Mouse (Mus musculus) embryonic facial prominence, embryonic 13.5 days (tissue): ENCODE results near the gene Nhlrc4. TPM values are rescaled to one million over a fixed set of nuclear protein-coding genes. Genes with fewer than 3 reads are reported as not detected.

Experiments used
- ATAC-seq: fragments of 200-750 bp; cut with Nextera tagmentation; 2 replicates; pipeline ENCODE4 v1.8.0; 2017; ENCODE audit warnings: low read depth; ENCODE audit not compliant: insufficient number of reproducible peaks, insufficient read depth, low FRiP score, low TSS enrichment
- H3K27ac ChIP-seq: fragments of 300-500 bp; sonication (generic); 2 replicates; pipeline ENCODE4 v1.5.1; 2015; ENCODE audit warnings: moderate library complexity, mild to moderate bottlenecking, inconsistent platforms
- H3K27me3 ChIP-seq: fragments of 300-500 bp; sonication (generic); 2 replicates; pipeline ENCODE4 v1.6.1; 2015; ENCODE audit warnings: mild to moderate bottlenecking, inconsistent platforms
- H3K36me3 ChIP-seq: fragments of 300-500 bp; sonication (generic); 2 replicates; pipeline ENCODE4 v1.6.1; 2015; ENCODE audit warnings: mild to moderate bottlenecking, inconsistent platforms
- H3K4me1 ChIP-seq: fragments of 300-500 bp; sonication (generic); 2 replicates; pipeline ENCODE4 v1.6.1; 2015; ENCODE audit warnings: inconsistent platforms
- H3K4me2 ChIP-seq: fragments of 300-500 bp; sonication (generic); 2 replicates; pipeline ENCODE4 v1.6.1; 2015; ENCODE audit warnings: moderate library complexity, mild to moderate bottlenecking, inconsistent platforms
- H3K4me3 ChIP-seq: fragments of 300-500 bp; sonication (generic); 2 replicates; pipeline ENCODE4 v1.5.1; 2015; ENCODE audit warnings: mild to moderate bottlenecking, inconsistent platforms
- H3K9ac ChIP-seq: fragments of 300-500 bp; sonication (generic); 2 replicates; pipeline ENCODE4 v1.6.1; 2015; ENCODE audit warnings: mild to moderate bottlenecking, inconsistent platforms
- H3K9me3 ChIP-seq: fragments of 300-500 bp; sonication (generic); 2 replicates; pipeline ENCODE4 v1.6.1; 2016; ENCODE audit warnings: inconsistent platforms
- WGBS: fragments of 180-500 bp; shearing (Covaris S2); methylation state at CpG from one replicate; pipeline ENCODE4 v1.1.7; 2015; ENCODE audit warnings: mixed read lengths; 5-methylcytosine and 5-hydroxymethylcytosine counted together
- polyA plus RNA-seq: library from polyadenylated mRNA; unstranded; fragments of >200 nt; fragmentation: Nextera tagmentation; extraction: Ambion mirVana; gene quantifications from 2 replicates; pipeline ENCODE4 v1.2.1, GENCODE M21; 2015

The Nhlrc4 gene
- polyA plus RNA-seq, 1 experiment from 2014 or later = not detected

GRCm38 (mm10) chr17:25945517-25946155 is 875 bp upstream of the Nhlrc4 start:
- H3K27ac ChIP-seq = no peak overlapping the region
- peaks cover 16% of the 10 kb centered on the region for H3K4me1 ChIP-seq
- ATAC-seq = no peak
- H3K4me3 ChIP-seq = no peak overlapping the region
- no peaks in the 10 kb centered on the region for H3K36me3 ChIP-seq
- H3K9me3 ChIP-seq = no peaks in the 10 kb centered on the region
- H3K4me2 ChIP-seq = no peak overlapping the region
- H3K27me3 ChIP-seq = peaks cover 11% of the 10 kb centered on the region
- WGBS = 72% methylated on average over 9 of the region's 9 CpGs
- no peak overlapping the region for H3K9ac ChIP-seq

GRCm38 (mm10) chr17:25943769-25944168 is 992 bp downstream of the Nhlrc4 start:
- Histone ChIP-seq H3K27ac (no peak overlapping the region), H3K4me1 (peaks cover 27% of the 10 kb centered on the region), H3K36me3 (0 out of 2 replicates have a peak, but pooled peaks cover 4% of the 10 kb centered on the region), H3K27me3 (no peaks in the 10 kb centered on the region), H3K4me3 (no peak overlapping the region), H3K4me2 (no peak overlapping the region), H3K9ac (no peak overlapping the region), H3K9me3 (no peaks in the 10 kb centered on the region)
- no peak for ATAC-seq
- WGBS = 72% methylated on average over 9 of the region's 9 CpGs

- Histone ChIP-seq H3K27me3 (no peaks in the 10 kb centered on the region), H3K36me3 (0 out of 2 replicates have a peak, but pooled peaks cover 6% of the 10 kb centered on the region), H3K4me3 (no peak overlapping the region), H3K4me2 (no peak overlapping the region), H3K4me1 (peaks cover 27% of the 10 kb centered on the region), H3K9me3 (no peaks in the 10 kb centered on the region), H3K9ac (no peak overlapping the region), H3K27ac (no peak overlapping the region)
- WGBS = 85% methylated on average over 3 of the region's 3 CpGs
- no peak for ATAC-seq
Observed at GRCm38 (mm10) chr17:25943221-25943620, 1.5 kb downstream of the Nhlrc4 start.

GRCm38 (mm10) chr17:25942597-25943151 is 2.1 kb downstream of the Nhlrc4 start:
- WGBS = 82% methylated on average over 2 of the region's 2 CpGs
- Histone ChIP-seq H3K36me3 (0 out of 2 replicates have a peak, but pooled peaks cover 7% of the 10 kb centered on the region), H3K9ac (no peak overlapping the region), H3K4me1 (peaks cover 27% of the 10 kb centered on the region), H3K27ac (no peak overlapping the region), H3K4me3 (no peak overlapping the region), H3K9me3 (no peaks in the 10 kb centered on the region), H3K27me3 (no peaks in the 10 kb centered on the region), H3K4me2 (no peak overlapping the region; the same call in 1 of the 2 replicates)
- ATAC-seq = no peak

- peaks cover 17% of the 10 kb centered on the region for H3K36me3 ChIP-seq
- peak overlapping the region; percentile 93 for H3K27ac ChIP-seq
- no peaks in the 10 kb centered on the region for H3K27me3 ChIP-seq
- H3K4me3 ChIP-seq = peak overlapping the region; percentile 79
- H3K4me2 ChIP-seq = peak overlapping the region; percentile 71
- 3% methylated on average over 54 of the region's 54 CpGs for WGBS
- peaks cover 27% of the 10 kb centered on the region for H3K4me1 ChIP-seq
- H3K9me3 ChIP-seq = no peaks in the 10 kb centered on the region
- ATAC-seq = peak; percentile 8; the same call in 1 of the 2 replicates
- peak overlapping the region; percentile 93 for H3K9ac ChIP-seq
Observed at GRCm38 (mm10) chr17:25941511-25942241, 3.1 kb downstream of the Nhlrc4 start.

GRCm38 (mm10) chr17:25934526-25934925 is 10.2 kb downstream of the Nhlrc4 start:
- Histone ChIP-seq H3K4me2 (no peak overlapping the region), H3K36me3 (peaks cover 84% of the 10 kb centered on the region)
- WGBS = 92% methylated on average over 1 of the region's 1 CpGs

GRCm38 (mm10) chr17:25925348-25925747 is 19.4 kb downstream of the Nhlrc4 start:
- no peaks in the 10 kb centered on the region for H3K27me3 ChIP-seq
- no peaks in the 10 kb centered on the region for H3K9me3 ChIP-seq
- H3K9ac ChIP-seq = no peak overlapping the region
- H3K27ac ChIP-seq = no peak overlapping the region
- 0 out of 2 replicates have a peak, but pooled peaks cover 4% of the 10 kb centered on the region for H3K4me1 ChIP-seq
- H3K4me3 ChIP-seq = no peak overlapping the region
- WGBS = 85% methylated on average over 2 of the region's 2 CpGs
- peaks cover 45% of the 10 kb centered on the region for H3K36me3 ChIP-seq
- H3K4me2 ChIP-seq = no peak overlapping the region
- ATAC-seq = no peak

More at GRCm38 (mm10) chr17:25934526-25934925, 10.2 kb downstream of the Nhlrc4 start:
- ATAC-seq = no peak
- Histone ChIP-seq H3K4me3 (no peak overlapping the region), H3K9me3 (no peaks in the 10 kb centered on the region), H3K4me1 (no peaks in the 10 kb centered on the region; the same call in 1 of the 2 replicates), H3K27ac (no peak overlapping the region), H3K27me3 (no peaks in the 10 kb centered on the region), H3K9ac (no peak overlapping the region)

- WGBS = 79% methylated on average over 5 of the region's 5 CpGs
- ATAC-seq = no peak
- Histone ChIP-seq H3K36me3 (peaks cover 29% of the 10 kb centered on the region), H3K4me3 (no peak overlapping the region), H3K4me2 (no peak overlapping the region), H3K9me3 (no peaks in the 10 kb centered on the region), H3K9ac (no peak overlapping the region), H3K4me1 (peaks cover 18% of the 10 kb centered on the region), H3K27me3 (no peaks in the 10 kb centered on the region), H3K27ac (no peak overlapping the region)
Observed at GRCm38 (mm10) chr17:25922120-25922519, 22.6 kb downstream of the Nhlrc4 start.

- H3K4me1 ChIP-seq = peaks cover 18% of the 10 kb centered on the region
- H3K9ac ChIP-seq = peak overlapping the region; percentile 92
- H3K4me3 ChIP-seq = peak overlapping the region; percentile 98
- no peaks in the 10 kb centered on the region for H3K27me3 ChIP-seq
- H3K4me2 ChIP-seq = peak overlapping the region; percentile 87
- peak overlapping the region; percentile 88 for H3K27ac ChIP-seq
- peak; percentile 98 for ATAC-seq
- H3K36me3 ChIP-seq = peaks cover 24% of the 10 kb centered on the region
- WGBS = under 1% methylated on average over 40 of the region's 40 CpGs
- H3K9me3 ChIP-seq = no peaks in the 10 kb centered on the region
Observed at GRCm38 (mm10) chr17:25919786-25920642, 24.7 kb downstream of the Nhlrc4 start.

- H3K36me3 ChIP-seq = peaks cover 30% of the 10 kb centered on the region
- no peak for ATAC-seq
- peak within 1 kb of the TSS; percentile 98 for H3K4me3 ChIP-seq
Observed at GRCm38 (mm10) chr17:25919144-25919785, 25.5 kb downstream of the Nhlrc4 start, which contains the start of gene Rab40c. TSS of gene Rab40c (minus strand) at chr17:25919727.

More at GRCm38 (mm10) chr17:25919144-25919785, 25.5 kb downstream of the Nhlrc4 start, which contains the start of gene Rab40c:
- WGBS = under 1% methylated on average over 66 of the region's 78 CpGs
- Histone ChIP-seq H3K9me3 (no peaks in the 10 kb centered on the region), H3K9ac (peak within 1 kb of the TSS; percentile 92), H3K27ac (peak within 1 kb of the TSS; percentile 88), H3K4me1 (peaks cover 18% of the 10 kb centered on the region), H3K27me3 (no peaks in the 10 kb centered on the region), H3K4me2 (peak within 1 kb of the TSS; percentile 87)
